Mouse (Mus musculus) spleen, adult 2 months (tissue): ENCODE data around the gene Agap1. TPM values are rescaled to one million over a fixed set of nuclear protein-coding genes. Genes with fewer than 3 reads are reported as not detected.

Source experiments
- DNase-seq, 2 experiments: peaks; one replicate each; pipeline versions ENCODE4 v3.0.0 to v3.0.0-alpha.2; 2012 to 2021; ENCODE audit warnings: low spot score in 2 of 2, low read depth in 1 of 2
- H3K27ac ChIP-seq: fragments of 200-500 bp; 2 replicates; pipeline ENCODE4 v1.5.1; 2012; ENCODE audit warnings: low read length, inconsistent platforms; ENCODE audit not compliant: insufficient read depth
- H3K27me3 ChIP-seq: fragments of 200-500 bp; 2 replicates; pipeline ENCODE4 v1.6.1; 2012; ENCODE audit warnings: mild to moderate bottlenecking, moderate library complexity, low read length, inconsistent platforms; ENCODE audit not compliant: control insufficient read depth, insufficient read depth
- H3K36me3 ChIP-seq: fragments of 200-500 bp; 2 replicates; pipeline ENCODE4 v1.6.1; 2012; ENCODE audit warnings: mild to moderate bottlenecking, low read length, inconsistent platforms; ENCODE audit not compliant: control insufficient read depth, insufficient read depth
- H3K4me1 ChIP-seq: fragments of 200-500 bp; 2 replicates; pipeline ENCODE4 v1.6.1; 2011; ENCODE audit warnings: inconsistent platforms; ENCODE audit not compliant: control insufficient read depth, insufficient read depth, insufficient read length
- H3K4me3 ChIP-seq: fragments of 200-500 bp; 2 replicates; pipeline ENCODE4 v1.5.1; 2011; ENCODE audit warnings: mild to moderate bottlenecking, inconsistent platforms; ENCODE audit not compliant: insufficient read depth, insufficient read length; ENCODE audit errors: extremely low read depth
- CTCF ChIP-seq: fragments of 200-500 bp; IDR thresholded peaks from 2 replicates; pipeline ENCODE4 v1.5.1; 2011; ENCODE audit warnings: mild to moderate bottlenecking, inconsistent platforms; ENCODE audit not compliant: insufficient read depth, insufficient read length, insufficient replicate concordance; ENCODE audit errors: extremely low read depth
- POLR2A ChIP-seq: fragments of 200-500 bp; IDR thresholded peaks from 2 replicates; pipeline ENCODE4 v1.6.1; 2011; ENCODE audit warnings: low read depth, low read length, inconsistent platforms
- whole genome bisulfite sequencing: fragments of 180-500 bp; shearing (Covaris S2); methylation state at CpG from one replicate; pipeline ENCODE4 v1.1.7; 2018; 5-methylcytosine and 5-hydroxymethylcytosine counted together
- polyA plus RNA-seq: library from polyadenylated mRNA; depleted of rRNA; stranded (reverse); fragments of >200 nt; gene quantifications from 2 replicates; pipeline ENCODE4 v1.2.3, GENCODE M21; 2012

Gene Agap1
- polyA plus RNA-seq, 1 experiment: 6.7 TPM

DNA sequence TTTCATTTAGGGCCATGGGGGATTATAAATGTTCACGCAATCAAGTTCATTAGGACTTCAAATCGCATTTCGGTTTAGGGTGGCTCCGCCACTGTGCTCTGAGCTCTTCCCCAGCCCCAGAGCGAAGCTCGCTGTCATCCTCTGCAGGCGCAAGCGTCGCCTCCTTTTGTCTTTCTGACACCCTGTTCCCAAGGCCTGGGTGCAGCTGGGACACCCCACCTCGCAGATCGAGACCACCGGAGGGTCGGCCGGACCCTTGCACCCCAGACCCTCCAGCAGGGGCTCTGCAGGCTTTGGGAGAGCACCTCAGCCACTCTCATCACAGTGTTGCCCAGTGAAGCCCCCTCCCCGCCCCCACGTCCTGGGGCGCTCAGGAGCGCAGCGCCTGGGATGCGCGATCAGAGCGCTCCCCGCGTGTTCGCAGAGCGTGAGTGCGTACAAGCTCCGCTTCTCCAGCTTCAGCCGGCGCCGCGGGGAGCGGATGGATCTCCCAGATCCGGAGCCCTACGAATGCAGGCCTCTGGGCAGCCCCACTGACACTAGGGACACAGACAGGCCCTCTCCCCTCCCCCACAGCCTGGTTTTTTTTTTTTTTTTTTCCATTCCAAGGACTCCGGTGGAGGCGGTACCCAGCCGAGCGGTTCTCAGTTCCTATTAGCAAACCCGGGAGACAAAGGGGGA, 487.2 kb downstream of the Agap1 start:
- Histone ChIP-seq H3K4me1 (no peaks in the 10 kb centered on the region; the same call in 1 of the 2 replicates), H3K27ac (no peak overlapping the region), H3K36me3 (no peaks in the 10 kb centered on the region), H3K4me3 (no peak overlapping the region), H3K27me3 (peaks cover 19% of the 10 kb centered on the region)
- DNase-seq: no peak
- WGBS: 6% methylated on average over 40 of the region's 40 CpGs
- no peak for TF ChIP-seq CTCF
- TF ChIP-seq POLR2A: no peak

DNA sequence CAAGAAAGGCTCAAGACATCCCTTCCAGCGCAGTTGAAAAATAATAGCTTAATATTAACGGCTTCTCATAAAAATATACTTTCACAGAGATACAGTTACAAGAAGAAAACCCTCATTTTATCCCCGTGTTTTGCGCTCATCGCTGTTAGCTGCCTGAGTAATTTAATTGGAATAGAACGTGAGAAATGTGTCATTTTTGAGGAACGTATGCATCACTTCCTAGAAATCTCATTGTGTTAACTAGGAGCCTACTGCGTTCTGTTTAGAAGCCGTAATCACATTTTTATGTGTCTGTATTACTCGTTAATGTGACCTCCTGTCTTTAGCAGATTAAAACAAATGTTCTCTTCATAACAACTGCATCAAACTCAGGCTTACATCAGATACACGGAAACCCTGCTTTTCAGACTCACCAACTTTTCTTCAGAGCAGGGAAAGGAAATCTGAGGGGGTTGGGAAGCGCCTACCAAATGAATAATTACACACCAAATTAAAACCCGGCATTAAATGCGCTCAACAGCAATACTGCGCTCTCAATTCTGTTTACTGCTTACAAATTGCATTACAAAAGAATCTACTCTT, 487.9 kb downstream of the Agap1 start:
- H3K4me1 ChIP-seq: no peaks in the 10 kb centered on the region; the same call in 1 of the 2 replicates
- H3K4me3 ChIP-seq: no peak overlapping the region
- 15% methylated on average over 15 of the region's 15 CpGs for WGBS
- no peak for TF ChIP-seq CTCF
- TF ChIP-seq POLR2A: no peak
- no peak for DNase-seq
- peaks cover 19% of the 10 kb centered on the region for H3K27me3 ChIP-seq
- no peaks in the 10 kb centered on the region for H3K36me3 ChIP-seq
- H3K27ac ChIP-seq: no peak overlapping the region

DNA sequence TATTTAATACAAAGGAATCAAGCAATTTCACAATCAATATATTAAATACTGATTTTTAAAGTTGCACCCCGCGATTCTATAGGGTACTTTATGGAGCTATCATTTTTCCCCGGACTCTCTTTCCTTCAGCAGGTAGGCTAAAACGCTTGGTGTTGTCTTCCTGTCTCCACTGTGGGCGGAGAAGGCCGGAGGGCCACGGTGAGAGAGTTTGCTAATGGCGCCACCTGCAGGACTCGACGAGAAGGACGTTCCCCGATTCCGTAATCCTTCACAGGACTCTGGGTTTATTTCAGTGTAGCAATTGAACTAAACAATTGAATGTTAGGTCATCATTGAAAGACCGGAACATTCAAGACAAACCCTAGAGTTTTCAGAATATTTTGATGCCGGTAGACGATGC, 488.6 kb downstream of the Agap1 start:
- no peak overlapping the region for H3K4me3 ChIP-seq
- no peaks in the 10 kb centered on the region for H3K36me3 ChIP-seq
- H3K4me1 ChIP-seq: no peaks in the 10 kb centered on the region; the same call in 1 of the 2 replicates
- H3K27ac ChIP-seq: no peak overlapping the region
- TF ChIP-seq CTCF (peak; percentile 47; the same call in 1 of the 2 replicates), POLR2A (no peak)
- peaks cover 19% of the 10 kb centered on the region for H3K27me3 ChIP-seq
- WGBS: 4% methylated on average over 16 of the region's 16 CpGs
- DNase-seq: peak in 1 of 2 experiments; percentile 20
